Mouse (Mus musculus): Measurements from ENCODE around the gene Clec2i. TPM values are rescaled to one million over a fixed set of nuclear protein-coding genes. Genes with fewer than 3 reads are reported as not detected.

Clec2i gene
- polyA plus RNA-seq, 1 experiment = 9.6 TPM

- peak; percentile 71 to 79 for DNase-seq (ENCODE audit: low read depth in 1 of 2, low spot score in 2 of 2)
- H3K27me3 ChIP-seq (ENCODE audit: control insufficient read depth, insufficient read depth, low read length) = no peaks in the 10 kb centered on the region
- 53% methylated on average over 12 of the region's 12 CpGs for WGBS
- peaks cover 26% of the 10 kb centered on the region; the same call in 1 of the 2 replicates for H3K4me1 ChIP-seq (ENCODE audit: control insufficient read depth, insufficient read depth, insufficient read length)
- TF ChIP-seq POLR2A (IDR thresholded peaks at IDR 0.05; ENCODE audit: low read depth, low read length) (no peak), CTCF (IDR thresholded peaks at IDR 0.05; ENCODE audit: extremely low read depth, insufficient read depth, insufficient read length, insufficient replicate concordance) (peak; percentile 3; the same call in 1 of the 2 replicates)
- peak overlapping the region; percentile 45 for H3K27ac ChIP-seq (ENCODE audit: insufficient read depth, low read length)
- H3K4me3 ChIP-seq (ENCODE audit: extremely low read depth, insufficient read depth, insufficient read length) = no peak overlapping the region
- peaks cover 3% of the 10 kb centered on the region; the same call in 1 of the 2 replicates for H3K36me3 ChIP-seq (ENCODE audit: control insufficient read depth, insufficient read depth, low read length)
Measured at GRCm38 (mm10) chr6:128854024-128854820, 33.2 kb upstream of the Clec2i start.

DNA sequence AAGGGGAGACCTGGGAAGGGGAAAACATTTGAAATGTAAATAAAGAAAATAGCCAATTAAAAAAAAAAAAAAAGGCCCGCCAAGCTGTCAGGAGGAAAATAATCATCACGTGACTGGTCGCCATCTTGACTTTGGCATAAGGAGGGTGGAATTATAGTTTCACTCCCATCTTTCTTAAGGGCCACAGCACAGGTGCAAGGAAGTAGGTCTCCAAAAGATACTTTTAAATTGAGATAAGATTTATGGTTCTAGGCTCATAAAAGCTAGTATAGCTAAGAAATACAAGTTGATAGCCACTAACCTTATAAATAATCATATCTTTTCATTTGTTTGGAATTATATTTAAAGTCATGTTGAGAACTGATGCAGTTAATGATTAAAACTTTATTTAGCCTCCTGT, 32.5 kb upstream of the Clec2i start:
- H3K36me3 ChIP-seq (ENCODE audit: control insufficient read depth, insufficient read depth, low read length) = peaks cover 2% of the 10 kb centered on the region; the same call in 1 of the 2 replicates
- peaks cover 26% of the 10 kb centered on the region; the same call in 1 of the 2 replicates for H3K4me1 ChIP-seq (ENCODE audit: control insufficient read depth, insufficient read depth, insufficient read length)
- H3K4me3 ChIP-seq (ENCODE audit: extremely low read depth, insufficient read depth, insufficient read length) = no peak overlapping the region
- DNase-seq (ENCODE audit: low read depth in 1 of 2, low spot score in 2 of 2) = no peak
- TF ChIP-seq CTCF (IDR thresholded peaks at IDR 0.05; ENCODE audit: extremely low read depth, insufficient read depth, insufficient read length, insufficient replicate concordance) (no peak), POLR2A (IDR thresholded peaks at IDR 0.05; ENCODE audit: low read depth, low read length) (no peak)
- no peak overlapping the region for H3K27ac ChIP-seq (ENCODE audit: insufficient read depth, low read length)
- WGBS = 86% methylated on average over 3 of the region's 3 CpGs
- no peaks in the 10 kb centered on the region for H3K27me3 ChIP-seq (ENCODE audit: control insufficient read depth, insufficient read depth, low read length)

GRCm38 (mm10) chr6:128855477-128855876, 31.9 kb upstream of the Clec2i start:
- Histone ChIP-seq H3K36me3 (ENCODE audit: control insufficient read depth, insufficient read depth, low read length) (peaks cover 2% of the 10 kb centered on the region; the same call in 1 of the 2 replicates), H3K27ac (ENCODE audit: insufficient read depth, low read length) (peak overlapping the region; percentile 72; the same call in 1 of the 2 replicates), H3K4me3 (ENCODE audit: extremely low read depth, insufficient read depth, insufficient read length) (no peak overlapping the region), H3K27me3 (ENCODE audit: control insufficient read depth, insufficient read depth, low read length) (no peaks in the 10 kb centered on the region), H3K4me1 (ENCODE audit: control insufficient read depth, insufficient read depth, insufficient read length) (peaks cover 26% of the 10 kb centered on the region; the same call in 1 of the 2 replicates)
- 75% methylated on average over 1 of the region's 1 CpGs for WGBS
- DNase-seq (ENCODE audit: low read depth in 1 of 2, low spot score in 2 of 2) = no peak
- TF ChIP-seq POLR2A (IDR thresholded peaks at IDR 0.05; ENCODE audit: low read depth, low read length) (no peak), CTCF (IDR thresholded peaks at IDR 0.05; ENCODE audit: extremely low read depth, insufficient read depth, insufficient read length, insufficient replicate concordance) (no peak)

GRCm38 (mm10) chr6:128856250-128856649, 31.1 kb upstream of the Clec2i start:
- Histone ChIP-seq H3K4me1 (ENCODE audit: control insufficient read depth, insufficient read depth, insufficient read length) (peaks cover 26% of the 10 kb centered on the region; the same call in 1 of the 2 replicates), H3K36me3 (ENCODE audit: control insufficient read depth, insufficient read depth, low read length) (peaks cover 2% of the 10 kb centered on the region; the same call in 1 of the 2 replicates), H3K4me3 (ENCODE audit: extremely low read depth, insufficient read depth, insufficient read length) (no peak overlapping the region), H3K27me3 (ENCODE audit: control insufficient read depth, insufficient read depth, low read length) (no peaks in the 10 kb centered on the region), H3K27ac (ENCODE audit: insufficient read depth, low read length) (peak overlapping the region; percentile 58)
- 14% methylated on average over 5 of the region's 5 CpGs for WGBS
- DNase-seq (ENCODE audit: low read depth in 1 of 2, low spot score in 2 of 2) = peak in 1 of 2 experiments; percentile 71
- TF ChIP-seq POLR2A (IDR thresholded peaks at IDR 0.05; ENCODE audit: low read depth, low read length) = no peak

DNA sequence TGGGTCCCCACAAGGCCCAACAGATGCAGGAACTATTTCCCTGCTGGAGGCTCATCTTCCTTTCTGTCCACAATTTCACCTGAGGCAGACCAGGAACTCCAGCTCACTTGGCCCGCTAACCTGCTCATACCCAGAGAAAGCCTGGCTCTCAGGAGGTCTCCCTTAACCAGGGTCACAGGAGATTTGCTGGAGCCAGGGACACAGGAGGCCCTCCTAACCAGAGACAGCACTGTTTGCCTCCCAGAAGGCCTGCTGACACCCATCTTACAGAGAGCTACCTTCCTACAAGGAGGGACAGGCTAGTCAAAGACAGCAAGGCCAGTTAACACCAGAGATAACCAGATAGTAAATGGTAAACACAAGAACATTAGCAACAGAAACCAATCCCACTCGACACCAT, 29.4 kb upstream of the Clec2i start:
- Histone ChIP-seq H3K4me3 (ENCODE audit: extremely low read depth, insufficient read depth, insufficient read length) (no peak overlapping the region), H3K27me3 (ENCODE audit: control insufficient read depth, insufficient read depth, low read length) (no peaks in the 10 kb centered on the region), H3K4me1 (ENCODE audit: control insufficient read depth, insufficient read depth, insufficient read length) (peaks cover 13% of the 10 kb centered on the region; the same call in 1 of the 2 replicates), H3K36me3 (ENCODE audit: control insufficient read depth, insufficient read depth, low read length) (peaks cover 2% of the 10 kb centered on the region; the same call in 1 of the 2 replicates), H3K27ac (ENCODE audit: insufficient read depth, low read length) (peak overlapping the region; percentile 20)
- TF ChIP-seq CTCF (IDR thresholded peaks at IDR 0.05; ENCODE audit: extremely low read depth, insufficient read depth, insufficient read length, insufficient replicate concordance) (no peak), POLR2A (IDR thresholded peaks at IDR 0.05; ENCODE audit: low read depth, low read length) (no peak)
- no peak for DNase-seq (ENCODE audit: low read depth in 1 of 2, low spot score in 2 of 2)
- WGBS = 88% methylated on average over 2 of the region's 2 CpGs

GRCm38 (mm10) chr6:128868861-128869260, 18.5 kb upstream of the Clec2i start:
- TF ChIP-seq POLR2A (IDR thresholded peaks at IDR 0.05; ENCODE audit: low read depth, low read length) (no peak), CTCF (IDR thresholded peaks at IDR 0.05; ENCODE audit: extremely low read depth, insufficient read depth, insufficient read length, insufficient replicate concordance) (no peak)
- 43% methylated on average over 3 of the region's 3 CpGs for WGBS
- no peak for DNase-seq (ENCODE audit: low read depth in 1 of 2, low spot score in 2 of 2)

More at GRCm38 (mm10) chr6:128868861-128869260, 18.5 kb upstream of the Clec2i start:
- no peaks in the 10 kb centered on the region; the same call in 1 of the 2 replicates for H3K36me3 ChIP-seq (ENCODE audit: control insufficient read depth, insufficient read depth, low read length)
- H3K27ac ChIP-seq (ENCODE audit: insufficient read depth, low read length) = no peak overlapping the region; the same call in 1 of the 2 replicates
- no peaks in the 10 kb centered on the region for H3K27me3 ChIP-seq (ENCODE audit: control insufficient read depth, insufficient read depth, low read length)
- no peak overlapping the region for H3K4me3 ChIP-seq (ENCODE audit: extremely low read depth, insufficient read depth, insufficient read length)
- H3K4me1 ChIP-seq (ENCODE audit: control insufficient read depth, insufficient read depth, insufficient read length) = peaks cover 5% of the 10 kb centered on the region

All from spleen, adult 2 months (tissue).